Mouse (Mus musculus) embryonic fibroblast, embryonic 13.5 days (primary cell): Measurements from ENCODE around the gene Snx33.

ENCODE experiments used
- CTCF ChIP-seq: IDR thresholded peaks from 2 replicates; pipeline ENCODE4 v1.5.1; 2011; ENCODE audit warnings: mild to moderate bottlenecking, control low read depth, low read length, moderate library complexity, borderline replicate concordance; ENCODE audit not compliant: insufficient read depth
- POLR2A ChIP-seq: IDR thresholded peaks from 2 replicates; pipeline ENCODE4 v1.6.1; 2011; ENCODE audit warnings: low read depth, mild to moderate bottlenecking, control low read depth, low read length, moderate library complexity

DNA sequence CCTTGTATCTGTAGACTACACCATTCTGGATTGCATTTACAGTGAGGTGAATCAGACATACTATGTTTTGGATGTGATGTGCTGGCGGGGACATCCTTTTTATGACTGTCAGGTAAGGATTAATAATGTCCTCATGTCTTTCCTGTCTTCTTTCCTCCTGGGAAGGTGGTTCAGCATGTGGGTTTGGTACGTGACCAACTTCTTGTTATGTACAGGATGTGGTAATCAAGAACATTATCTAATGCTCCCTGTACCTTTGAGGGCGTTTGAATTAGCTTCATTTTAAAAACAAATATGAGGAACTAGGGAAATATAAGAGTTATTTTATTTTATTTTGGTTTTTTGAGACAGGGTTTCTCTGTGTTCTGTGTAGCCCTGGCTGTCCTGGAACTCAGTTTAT lies 47.0 kb upstream of the Snx33 start:
- no peak for TF ChIP-seq POLR2A
- TF ChIP-seq CTCF: no peak
